Mouse (Mus musculus) embryo, embryonic 11 days (tissue): Measurements from ENCODE around the gene Olfr981.
"Not testable (repeated sequence)": the region's sequence is repeated elsewhere in the genome, so short reads cannot be mapped to it uniquely, and the experiment has no call there.

Source experiments
- DNase-seq: peaks from one replicate; pipeline ENCODE4 v3.0.0-alpha.2; 2015

Gene Olfr981

GRCm38 (mm10) chr9:40021164-40021563 lies at the start of gene Olfr981:
TSS of gene Olfr981 (plus strand) at chr9:40021464.
- no peak for DNase-seq

GRCm38 (mm10) chr9:39976581-39977145 lies 44.6 kb upstream of the Olfr981 start:
- DNase-seq = not testable (repeated sequence)

GRCm38 (mm10) chr9:39991813-39992212 lies 29.5 kb upstream of the Olfr981 start, which contains the start of gene Olfr978:
TSS of gene Olfr978 (plus strand) at chr9:39992113.
- no peak for DNase-seq

- DNase-seq = no peak
Measured at GRCm38 (mm10) chr9:40003365-40003764, 17.9 kb upstream of the Olfr981 start, which contains the start of gene Olfr979. TSS of gene Olfr979 (minus strand) at chr9:40003465.

- no peak for DNase-seq
Measured at GRCm38 (mm10) chr9:40009482-40009881, 11.8 kb upstream of the Olfr981 start, which contains the start of gene Olfr980. TSS of gene Olfr980 (minus strand) at chr9:40009582.

GRCm38 (mm10) chr9:40050138-40050537 lies 28.9 kb downstream of the Olfr981 start:
- DNase-seq = no peak

GRCm38 (mm10) chr9:40073529-40073928 lies 52.3 kb downstream of the Olfr981 start, which contains the start of gene Olfr982:
TSS of gene Olfr982 (plus strand) at chr9:40073829.
- DNase-seq = no peak
